Mouse (Mus musculus) limb, embryonic 14.5 days (tissue): ENCODE results near the gene Fgfr2. TPM values are rescaled to one million over a fixed set of nuclear protein-coding genes. Genes with fewer than 3 reads are reported as not detected.

Experiments used
- ATAC-seq: fragments of 200-750 bp; cut with Nextera tagmentation; 2 replicates; pipeline ENCODE4 v1.8.0; 2017; ENCODE audit warnings: low read depth, moderate number of reproducible peaks, moderate TSS enrichment; ENCODE audit not compliant: low FRiP score
- DNase-seq: peaks from one replicate; pipeline ENCODE4 v3.0.0-alpha.2; 2015; ENCODE audit warnings: low spot score
- H3K27ac ChIP-seq: fragments of 300-500 bp; sonication (generic); replicated peaks from 2 replicates; pipeline ENCODE4 v1.5.1; 2014; ENCODE audit warnings: low read depth, mild to moderate bottlenecking, low read length, moderate library complexity, mixed read lengths
- H3K27me3 ChIP-seq: fragments of 300-500 bp; sonication (generic); 2 replicates; pipeline ENCODE4 v1.6.1; 2014; ENCODE audit warnings: low read length, mixed read lengths; ENCODE audit not compliant: control insufficient read depth, insufficient read depth
- H3K36me3 ChIP-seq: fragments of 300-500 bp; sonication (generic); 2 replicates; pipeline ENCODE4 v1.6.1; 2014; ENCODE audit warnings: mild to moderate bottlenecking, low read length, moderate library complexity, mixed read lengths; ENCODE audit not compliant: control insufficient read depth, insufficient read depth
- H3K4me1 ChIP-seq: fragments of 300-500 bp; sonication (generic); 2 replicates; pipeline ENCODE4 v1.6.1; 2014; ENCODE audit warnings: antibody characterized with exemption, low read length, mixed read lengths; ENCODE audit not compliant: control insufficient read depth, insufficient read depth
- H3K4me2 ChIP-seq: fragments of 300-500 bp; sonication (generic); replicated peaks from 2 replicates; pipeline ENCODE4 v1.6.1; 2014; ENCODE audit warnings: low read depth, mild to moderate bottlenecking, low read length, moderate library complexity; ENCODE audit not compliant: severe bottlenecking
- H3K4me3 ChIP-seq: fragments of 300-500 bp; sonication (generic); replicated peaks from 2 replicates; pipeline ENCODE4 v1.5.1; 2014; ENCODE audit warnings: low read length
- H3K9ac ChIP-seq: fragments of 300-500 bp; sonication (generic); 2 replicates; pipeline ENCODE4 v1.6.1; 2014; ENCODE audit warnings: mild to moderate bottlenecking, low read depth, low read length, moderate library complexity; ENCODE audit not compliant: severe bottlenecking
- H3K9me3 ChIP-seq: fragments of 300-500 bp; sonication (generic); 2 replicates; pipeline ENCODE4 v1.6.1; 2016; ENCODE audit warnings: low read length; ENCODE audit not compliant: control insufficient read depth
- POLR2A ChIP-seq: fragments of 200-500 bp; IDR thresholded peaks from 2 replicates; pipeline ENCODE4 v1.8.0; 2012; ENCODE audit warnings: inconsistent platforms, mild to moderate bottlenecking, moderate library complexity, borderline replicate concordance; ENCODE audit not compliant: insufficient read depth, insufficient read length; ENCODE audit errors: extremely low read depth
- WGBS: fragments of 180-500 bp; shearing (Covaris S2); extraction: QIAGEN DNeasy Blood & Tissue Kit; methylation state at CpG from one replicate; pipeline ENCODE4 v1.1.7; 2014; 5-methylcytosine and 5-hydroxymethylcytosine counted together
- polyA plus RNA-seq, 2 experiments: library from polyadenylated mRNA; depleted of rRNA in 1 of 2; stranded (reverse) in 1 of 2; unstranded in 1 of 2; fragments of >200 nt; fragmentation: Nextera tagmentation in 1 of 2; extraction: Ambion mirVana in 1 of 2; gene quantifications; 2 replicates each; pipeline versions ENCODE4 v1.2.1 to v1.2.3; 2012 to 2014

The Fgfr2 gene
- polyA plus RNA-seq, 2 experiments: 131 to 133 TPM

- H3K27ac ChIP-seq: no peak overlapping the region
- TF ChIP-seq POLR2A: no peak
- ATAC-seq: no peak
- 69% methylated on average over 5 of the region's 5 CpGs for WGBS
- H3K9me3 ChIP-seq: no peaks in the 10 kb centered on the region
- H3K4me3 ChIP-seq: no peak overlapping the region
- no peak for DNase-seq
- no peaks in the 10 kb centered on the region for H3K27me3 ChIP-seq
- no peak overlapping the region for H3K9ac ChIP-seq
- H3K36me3 ChIP-seq: no peaks in the 10 kb centered on the region
- H3K4me2 ChIP-seq: no peak overlapping the region
- no peaks in the 10 kb centered on the region for H3K4me1 ChIP-seq
Measured at GRCm38 (mm10) chr7:131153044-131153443, 1970.1 kb downstream of the Fgfr2 start.

- H3K4me1 ChIP-seq: no peaks in the 10 kb centered on the region
- H3K27me3 ChIP-seq: no peaks in the 10 kb centered on the region
- H3K9ac ChIP-seq: no peak overlapping the region
- H3K27ac ChIP-seq: no peak overlapping the region
- no peak for ATAC-seq
- H3K4me3 ChIP-seq: no peak overlapping the region
- H3K36me3 ChIP-seq: no peaks in the 10 kb centered on the region
- 84% methylated on average over 3 of the region's 3 CpGs for WGBS
- no peaks in the 10 kb centered on the region for H3K9me3 ChIP-seq
- TF ChIP-seq POLR2A: no peak
- DNase-seq: no peak
- no peak overlapping the region for H3K4me2 ChIP-seq
Measured at GRCm38 (mm10) chr7:131150179-131150578, 1973.0 kb downstream of the Fgfr2 start.

- Histone ChIP-seq H3K4me2 (no peak within 1 kb of the TSS), H3K9me3 (no peaks in the 10 kb centered on the region), H3K36me3 (no peaks in the 10 kb centered on the region), H3K9ac (no peak within 1 kb of the TSS), H3K4me1 (no peaks in the 10 kb centered on the region), H3K4me3 (no peak within 1 kb of the TSS), H3K27me3 (no peaks in the 10 kb centered on the region), H3K27ac (no peak within 1 kb of the TSS)
- no peak for ATAC-seq
- 72% methylated on average over 2 of the region's 2 CpGs for WGBS
- no peak for TF ChIP-seq POLR2A
- DNase-seq: no peak
Measured at GRCm38 (mm10) chr7:131146214-131146613, 1976.9 kb downstream of the Fgfr2 start, which contains the start of gene 4933402N03Rik. Gene 4933402N03Rik, minus strand, starts transcription at chr7:131146314.

GRCm38 (mm10) chr7:131133181-131133580 lies 1990.0 kb downstream of the Fgfr2 start:
- no peak overlapping the region for H3K27ac ChIP-seq
- H3K4me3 ChIP-seq: no peak overlapping the region
- WGBS: 85% methylated on average over 3 of the region's 3 CpGs
- no peak overlapping the region for H3K4me2 ChIP-seq
- H3K9ac ChIP-seq: no peak overlapping the region
- H3K9me3 ChIP-seq: no peaks in the 10 kb centered on the region
- H3K27me3 ChIP-seq: no peaks in the 10 kb centered on the region
- no peak for TF ChIP-seq POLR2A
- ATAC-seq: no peak
- no peaks in the 10 kb centered on the region for H3K36me3 ChIP-seq
- no peaks in the 10 kb centered on the region for H3K4me1 ChIP-seq
- DNase-seq: no peak

GRCm38 (mm10) chr7:131130021-131130420 lies 1993.1 kb downstream of the Fgfr2 start:
- Histone ChIP-seq H3K4me3 (no peak overlapping the region), H3K27me3 (no peaks in the 10 kb centered on the region), H3K27ac (no peak overlapping the region), H3K4me2 (no peak overlapping the region), H3K9me3 (no peaks in the 10 kb centered on the region), H3K9ac (no peak overlapping the region), H3K36me3 (no peaks in the 10 kb centered on the region), H3K4me1 (no peaks in the 10 kb centered on the region)
- ATAC-seq: no peak
- 56% methylated on average over 12 of the region's 12 CpGs for WGBS
- no peak for DNase-seq
- no peak for TF ChIP-seq POLR2A

GRCm38 (mm10) chr7:131122210-131122807 lies 2000.8 kb downstream of the Fgfr2 start:
- Histone ChIP-seq H3K4me3 (no peak overlapping the region), H3K36me3 (no peaks in the 10 kb centered on the region), H3K9ac (no peak overlapping the region), H3K4me2 (no peak overlapping the region), H3K27ac (no peak overlapping the region), H3K9me3 (no peaks in the 10 kb centered on the region), H3K4me1 (no peaks in the 10 kb centered on the region), H3K27me3 (no peaks in the 10 kb centered on the region)
- WGBS: 81% methylated on average over 2 of the region's 2 CpGs
- TF ChIP-seq POLR2A: no peak
- DNase-seq: no peak
- no peak for ATAC-seq
